Mouse (Mus musculus) small intestine, adult 2 months (tissue): ENCODE results near the gene Olfr771.

Source experiments
- CTCF ChIP-seq: fragments of 200-500 bp; IDR thresholded peaks from 2 replicates; pipeline ENCODE4 v1.5.1; 2012; ENCODE audit warnings: low read depth, mild to moderate bottlenecking, control low read depth, inconsistent platforms, low read length, moderate library complexity, mixed read lengths; ENCODE audit not compliant: insufficient replicate concordance, insufficient read length; ENCODE audit errors: extremely low read depth
- POLR2A ChIP-seq: fragments of 200-500 bp; IDR thresholded peaks from 2 replicates; pipeline ENCODE4 v1.6.1; 2012; ENCODE audit warnings: low read depth, mild to moderate bottlenecking, control low read depth, inconsistent platforms, low read length, moderate library complexity

DNA sequence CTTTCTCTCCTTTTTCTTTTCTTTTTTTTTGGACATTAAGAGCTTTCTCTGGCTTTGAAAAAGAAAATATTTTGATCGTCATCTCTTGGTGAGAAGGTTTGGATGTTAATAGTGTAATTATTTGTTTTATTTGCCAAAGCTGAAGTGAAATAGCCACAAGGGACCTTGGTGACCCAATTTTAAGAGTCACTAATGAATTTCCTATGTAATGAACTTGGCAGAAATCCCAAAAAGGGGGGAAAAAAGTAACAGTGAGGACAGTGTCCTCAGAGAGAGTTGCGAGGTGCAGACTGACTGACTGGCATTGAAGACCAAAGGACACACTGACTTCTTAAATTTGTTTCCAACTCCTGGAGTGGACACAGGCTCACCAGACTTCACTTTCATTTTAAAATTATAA lies 25.7 kb downstream of the Olfr771 start, which contains the start of gene Olfr770:
- TF ChIP-seq CTCF, result no peak
- TF ChIP-seq POLR2A, result no peak
